Mouse (Mus musculus) heart, adult 11 months (tissue): ENCODE results near the gene Atrnl1.

ENCODE experiments used
- DNase-seq: peaks from one replicate; pipeline ENCODE4 v3.0.0; 2022

Atrnl1 gene

DNA sequence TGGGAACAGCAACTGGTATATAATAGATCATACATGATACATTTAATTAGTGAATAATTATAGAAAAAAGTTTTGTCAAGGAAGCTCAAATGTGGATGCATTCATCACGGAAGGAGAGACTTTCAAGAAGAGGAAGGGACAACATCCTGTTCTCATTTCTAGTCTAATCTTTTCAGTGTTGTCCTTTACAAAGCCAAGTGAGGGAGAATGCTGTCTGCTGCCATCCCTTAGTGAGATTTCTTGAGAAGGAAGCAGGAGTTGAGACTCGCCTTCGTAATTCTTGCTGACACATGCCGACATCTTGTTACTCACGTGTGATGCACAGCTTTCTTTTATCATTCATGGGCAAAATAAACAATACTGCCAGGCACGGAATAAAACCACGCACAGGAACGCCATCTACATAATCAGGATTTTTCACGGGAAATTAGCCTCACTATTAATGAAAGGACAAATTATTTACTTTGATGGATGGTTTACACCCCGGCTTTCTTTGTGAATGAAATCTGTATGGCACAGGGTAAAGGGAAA is 316.2 kb downstream of the Atrnl1 start:
- peak; percentile 11 for DNase-seq

DNA sequence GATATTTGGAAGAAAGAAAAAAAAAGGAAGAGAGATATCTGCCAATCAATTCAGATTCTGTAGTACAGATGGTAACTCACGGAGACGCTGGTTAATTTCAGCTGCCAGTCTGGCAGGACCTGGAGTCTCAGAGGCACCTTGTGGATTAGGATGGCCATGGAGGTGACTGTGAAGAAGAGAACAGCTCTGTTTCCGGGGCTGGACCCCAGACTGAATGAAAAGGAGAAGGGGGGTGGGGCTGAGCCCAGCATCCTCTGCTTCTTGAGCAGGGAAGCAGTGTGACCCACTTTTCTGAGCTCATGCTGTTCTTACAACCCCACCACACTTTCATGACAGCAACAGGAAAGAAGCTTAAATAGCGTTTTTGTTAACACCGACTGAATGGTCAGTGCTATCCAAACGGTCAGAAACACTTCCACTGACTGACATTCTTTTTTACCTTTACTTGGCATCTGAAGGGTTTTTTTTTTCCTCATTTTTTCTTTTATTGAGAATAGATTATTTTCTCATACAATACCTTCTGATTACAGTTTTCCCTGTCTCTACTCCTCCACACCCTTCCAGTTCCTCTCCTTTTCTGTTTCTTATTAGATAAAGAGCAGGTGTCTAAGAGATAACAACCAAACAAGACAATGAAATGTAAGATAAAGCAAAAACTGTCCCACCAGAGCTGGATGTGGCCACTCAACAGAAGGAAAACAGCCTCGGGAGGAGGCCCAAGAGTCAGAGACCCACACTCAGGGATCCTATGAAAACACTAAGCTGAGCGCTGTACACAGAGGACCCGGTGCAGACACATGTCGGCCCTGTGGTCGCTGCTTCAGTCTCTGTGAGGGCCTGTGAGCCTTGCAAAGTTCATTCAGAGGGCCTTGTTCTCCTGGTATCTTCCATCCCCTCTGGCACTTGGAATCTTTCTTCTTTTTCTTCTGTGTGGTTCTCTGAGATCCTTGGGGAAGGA is 317.0 kb downstream of the Atrnl1 start:
- DNase-seq = peak; percentile 85

DNA sequence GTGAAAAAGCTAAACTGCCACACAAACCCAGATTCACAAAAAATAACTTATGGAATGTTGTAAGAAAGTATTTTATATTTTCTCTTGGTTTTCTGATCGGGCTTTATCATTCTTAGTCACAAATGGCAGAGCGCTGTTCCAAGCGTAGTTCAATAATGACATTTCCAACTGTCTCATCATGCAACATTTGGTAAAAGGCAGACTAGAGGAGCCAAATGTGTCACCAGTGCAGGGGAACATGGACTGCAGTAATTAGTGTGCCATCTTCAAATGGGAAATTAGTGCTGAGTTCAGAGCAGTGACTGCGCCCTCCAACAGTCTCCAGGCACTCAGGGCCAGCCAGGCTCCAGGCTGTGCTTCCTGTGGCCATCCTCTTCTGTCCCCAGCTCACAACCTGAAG is 320.8 kb downstream of the Atrnl1 start:
- no peak for DNase-seq

- peak; percentile 42 for DNase-seq
Measured at GRCm38 (mm10) chr19:57936865-57937264, 326.0 kb downstream of the Atrnl1 start.

- DNase-seq = peak; percentile 56
Measured at GRCm38 (mm10) chr19:57939166-57939565, 328.3 kb downstream of the Atrnl1 start.

DNA sequence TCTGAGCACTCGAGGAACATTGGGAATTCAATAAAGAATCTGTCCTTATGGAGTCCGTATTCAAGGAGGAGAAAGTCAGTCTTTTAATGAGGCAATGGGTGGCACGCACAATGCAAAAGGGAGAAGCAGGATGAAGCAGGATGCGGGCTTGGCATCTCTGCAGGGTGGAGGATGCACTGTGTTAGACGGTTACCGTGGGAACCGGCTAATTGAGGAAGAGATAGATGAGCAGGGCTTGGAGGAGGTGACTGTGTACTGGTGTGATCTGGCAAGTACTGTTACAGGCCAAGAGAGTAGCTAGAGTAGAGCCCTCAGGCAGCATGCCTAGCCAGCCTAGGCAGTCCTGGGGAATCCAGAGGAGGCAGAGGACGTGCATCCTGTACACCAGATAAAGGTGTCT is 330.7 kb downstream of the Atrnl1 start:
- peak; percentile 71 for DNase-seq

DNA sequence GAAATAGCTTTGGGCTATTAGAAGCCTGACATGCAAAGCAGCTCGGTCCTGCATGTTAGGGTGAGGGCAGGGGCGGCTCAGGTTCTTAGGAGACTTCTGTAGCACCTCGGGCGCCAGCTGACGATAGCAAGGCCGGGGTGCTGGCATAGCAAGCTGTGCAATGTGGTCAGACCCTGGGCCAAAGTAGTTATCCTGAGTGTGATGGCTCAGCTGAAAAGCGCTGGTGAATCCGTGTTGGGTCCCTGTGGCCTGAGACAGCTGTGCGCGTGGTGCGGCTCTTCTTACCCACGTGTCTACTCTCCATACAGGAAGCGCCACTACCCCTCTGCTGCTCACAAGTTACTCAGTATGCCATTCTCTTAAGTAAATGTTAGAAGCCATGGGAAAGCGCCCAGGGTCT is 331.4 kb downstream of the Atrnl1 start:
- peak; percentile 81 for DNase-seq

DNA sequence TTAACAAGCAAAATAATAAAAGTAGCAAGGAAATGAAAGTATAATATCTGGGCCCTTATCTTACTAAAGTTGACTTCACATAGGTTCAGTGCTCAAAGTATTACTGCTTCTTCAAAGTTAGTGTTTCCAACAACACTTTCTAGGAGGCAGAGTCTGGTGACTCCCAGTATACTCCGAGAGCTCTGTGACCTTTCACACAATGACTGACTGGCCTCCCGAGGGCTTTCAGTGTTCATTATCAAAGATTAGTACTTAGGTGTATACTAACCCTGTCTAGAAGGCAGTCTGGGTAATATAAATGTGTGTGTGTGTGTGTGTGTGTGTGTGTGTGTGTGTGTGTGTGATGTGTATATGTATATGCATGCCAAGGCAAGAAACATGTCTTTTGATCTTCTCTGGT is 332.5 kb downstream of the Atrnl1 start:
- peak; percentile 53 for DNase-seq

GRCm38 (mm10) chr19:57944680-57945079 is 333.8 kb downstream of the Atrnl1 start:
- peak; percentile 79 for DNase-seq

DNA sequence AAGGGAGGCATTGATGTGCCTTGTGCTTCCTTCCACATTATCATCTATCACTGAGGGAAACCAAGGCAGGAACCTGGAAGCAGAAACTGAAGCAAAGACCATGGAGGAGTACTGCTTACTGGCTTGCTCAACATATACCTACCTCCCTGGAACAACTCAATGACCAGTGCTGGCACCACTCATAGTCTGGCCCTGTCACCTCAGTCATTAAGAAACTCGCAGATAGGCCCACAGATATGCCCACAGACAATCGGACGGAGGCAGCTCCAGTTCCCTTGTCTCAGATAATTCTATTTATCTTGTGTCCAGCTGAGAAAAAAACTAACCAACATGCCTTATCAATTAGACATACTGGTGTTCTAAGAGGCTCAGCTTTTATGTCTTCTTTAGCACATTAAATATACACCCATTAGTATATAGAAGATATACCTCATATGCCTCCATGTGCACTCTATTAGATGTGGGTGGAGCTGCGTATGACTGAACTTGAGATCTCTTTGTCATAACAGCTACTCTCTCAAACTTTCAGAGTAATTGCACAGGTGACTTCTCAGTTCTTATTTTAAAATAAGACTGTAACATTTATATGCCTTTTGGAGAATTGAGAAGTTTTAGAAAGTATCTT is 334.9 kb downstream of the Atrnl1 start:
- DNase-seq = peak; percentile 56

GRCm38 (mm10) chr19:57948489-57948888 is 337.7 kb downstream of the Atrnl1 start:
- no peak for DNase-seq

DNA sequence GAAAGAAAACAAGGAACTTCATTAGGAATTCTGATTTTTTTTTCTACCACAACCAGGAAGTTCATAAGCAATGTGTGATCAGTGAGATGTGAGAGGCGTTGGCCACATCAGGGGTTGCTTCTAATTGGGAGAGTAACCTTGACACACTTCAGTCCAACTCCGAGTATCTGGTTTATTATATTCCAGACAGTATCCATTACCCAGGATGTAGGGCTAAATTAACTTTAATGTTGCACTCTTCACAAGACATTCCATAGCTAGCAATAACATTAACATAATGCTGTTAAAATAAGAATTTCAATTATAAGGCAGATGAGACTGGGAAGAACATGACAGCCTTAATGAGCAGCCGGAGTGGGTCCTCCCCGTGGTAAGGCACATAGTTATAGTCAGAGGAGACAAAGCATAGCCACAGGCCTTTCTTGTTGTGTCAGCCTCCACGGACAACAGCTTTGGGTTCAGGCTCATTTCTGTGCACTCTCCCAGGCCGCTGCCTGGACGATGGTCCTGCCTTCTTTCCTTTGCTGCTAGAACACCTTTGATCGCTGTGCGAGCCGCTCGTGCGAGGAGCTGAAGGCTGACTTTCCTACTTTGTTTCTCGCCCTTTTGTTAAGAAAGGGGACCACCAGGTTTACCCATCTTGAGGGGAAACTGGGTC is 338.6 kb downstream of the Atrnl1 start:
- peak; percentile 60 for DNase-seq

- peak; percentile 80 for DNase-seq
Measured at GRCm38 (mm10) chr19:57954131-57954530, 343.3 kb downstream of the Atrnl1 start.

DNA sequence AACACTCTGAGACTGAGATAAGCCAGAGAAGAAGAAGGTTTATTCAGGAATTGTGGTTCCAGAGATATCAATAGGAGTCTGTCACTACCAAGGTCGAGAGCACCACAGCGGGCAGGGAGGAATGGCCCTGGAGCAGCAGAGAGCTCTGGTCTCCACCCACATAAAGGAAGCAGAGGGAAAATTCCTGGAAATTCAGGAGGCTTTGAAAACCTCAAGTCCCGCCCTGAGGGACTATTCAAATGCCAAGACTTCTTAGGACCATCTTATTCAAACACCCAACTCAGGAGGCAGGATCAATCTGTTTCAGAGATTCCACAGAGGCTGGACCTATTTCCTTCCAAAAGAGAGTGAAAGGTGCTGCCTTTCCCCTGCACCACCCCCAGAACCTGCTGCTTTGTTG is 345.6 kb downstream of the Atrnl1 start:
- DNase-seq = no peak

- peak; percentile 54 for DNase-seq
Measured at GRCm38 (mm10) chr19:57957363-57957762, 346.5 kb downstream of the Atrnl1 start.

DNA sequence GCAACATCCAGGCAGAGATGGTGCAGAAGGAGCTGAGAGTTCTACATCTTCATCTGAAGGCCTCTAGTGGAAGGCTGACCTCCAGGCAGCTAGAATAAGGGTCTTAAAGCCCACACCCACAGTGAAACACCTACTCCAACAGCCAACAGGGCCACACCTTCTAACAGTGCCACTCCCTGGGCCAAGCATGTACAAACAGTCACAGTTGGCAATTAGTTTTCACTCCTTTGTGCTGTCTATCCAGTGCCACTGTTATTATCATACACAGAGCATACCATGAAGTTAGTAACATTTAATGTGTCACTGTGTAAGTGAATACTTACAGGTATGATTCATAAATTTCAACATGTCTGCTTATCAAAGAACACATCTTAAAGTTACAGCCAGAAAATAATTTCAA is 347.3 kb downstream of the Atrnl1 start:
- DNase-seq = peak; percentile 48

GRCm38 (mm10) chr19:57958726-57959125 is 347.9 kb downstream of the Atrnl1 start:
- DNase-seq = peak; percentile 54

DNA sequence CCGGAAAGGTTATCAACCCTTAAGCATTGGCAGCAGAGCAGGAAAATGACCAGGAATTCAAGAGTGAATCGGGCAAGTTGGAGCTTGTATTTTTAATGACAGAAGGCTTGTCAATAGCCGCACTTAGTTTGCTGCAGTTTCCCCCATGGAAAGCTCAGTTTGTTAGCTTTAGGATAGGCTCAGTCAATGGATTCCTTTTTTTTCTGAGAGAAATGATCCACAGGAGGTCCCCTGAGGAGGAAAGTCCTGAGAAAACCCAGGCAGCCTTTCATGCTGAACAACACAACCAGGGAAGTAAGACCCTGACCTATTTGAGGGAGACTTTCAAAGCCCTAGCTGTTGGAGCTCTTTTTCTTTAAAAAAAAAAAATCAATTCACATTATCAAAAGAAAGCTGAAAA is 350.5 kb downstream of the Atrnl1 start:
- peak; percentile 29 for DNase-seq

DNA sequence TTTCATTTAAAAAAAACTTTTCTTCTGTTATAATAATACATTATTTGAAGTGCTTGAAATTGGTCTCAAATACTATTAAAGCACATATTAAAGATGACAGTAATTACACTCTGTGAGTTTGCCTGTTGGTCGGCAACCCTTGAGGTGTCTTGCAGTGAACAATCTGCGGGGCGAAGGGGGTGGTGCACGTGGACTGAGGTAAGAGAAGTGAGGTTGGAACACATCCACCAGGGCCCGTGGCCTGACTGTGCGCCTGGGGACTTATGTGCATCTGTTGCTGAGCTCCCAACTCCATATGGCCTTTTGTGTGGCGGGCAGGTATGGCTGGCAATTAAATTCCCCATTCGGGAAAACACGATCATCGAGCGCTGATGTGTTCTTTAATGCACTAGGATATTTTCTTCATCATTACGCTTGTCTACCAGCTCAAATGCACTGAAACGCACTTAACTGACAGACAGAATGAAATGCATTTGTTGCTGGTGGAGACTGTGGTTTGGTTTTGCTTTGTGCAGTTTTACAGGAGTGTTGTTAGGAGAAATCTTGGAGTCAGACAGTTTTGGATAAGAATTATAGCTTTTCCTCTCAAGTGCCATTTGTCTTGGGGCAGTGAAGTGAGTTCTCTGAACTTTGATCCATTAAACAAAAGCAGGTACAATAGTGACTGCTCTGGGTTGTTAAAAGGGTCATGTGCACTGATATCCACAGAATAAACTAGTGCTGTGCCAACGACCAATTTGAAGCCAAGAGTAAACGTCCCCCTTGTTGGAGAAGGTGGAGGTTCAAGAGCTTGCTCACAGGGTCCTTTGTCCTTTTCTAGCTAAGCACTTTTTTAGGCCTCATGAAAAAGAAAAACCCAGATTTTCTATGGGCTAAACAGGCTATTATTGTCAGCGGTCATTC is 351.2 kb downstream of the Atrnl1 start:
- peak; percentile 74 for DNase-seq

DNA sequence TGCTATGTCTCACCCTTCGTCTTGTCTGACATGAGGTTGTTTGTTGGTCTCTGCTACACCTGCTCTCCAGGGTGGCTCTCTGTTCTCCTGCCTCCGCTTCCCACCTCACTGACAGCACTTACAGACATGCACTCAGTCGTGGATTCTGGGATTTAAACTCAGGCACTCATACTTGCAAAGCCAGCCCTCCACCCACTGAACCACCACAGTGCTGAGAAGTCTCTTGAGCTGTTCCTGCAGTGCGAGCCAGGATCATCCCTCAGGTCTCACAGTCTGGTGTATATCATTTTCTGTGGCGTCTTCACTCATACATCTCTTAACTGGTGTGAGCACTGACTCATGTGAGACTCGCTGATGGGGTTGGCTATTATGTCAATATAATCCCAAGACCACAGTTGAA is 353.0 kb downstream of the Atrnl1 start:
- peak; percentile 61 for DNase-seq

GRCm38 (mm10) chr19:57969766-57970165 is 358.9 kb downstream of the Atrnl1 start:
- DNase-seq = no peak

- DNase-seq = no peak
Measured at GRCm38 (mm10) chr19:57970342-57970895, 359.6 kb downstream of the Atrnl1 start.
